Mouse (Mus musculus): ENCODE results near the gene Arhgef10l.

GRCm38 (mm10) chr4:140605247-140605646 lies 60.6 kb downstream of the Arhgef10l start:
- TF ChIP-seq CTCF (IDR thresholded peaks at IDR 0.05; ENCODE audit: low read depth, low read length) (no peak), POLR2A (IDR thresholded peaks at IDR 0.05; ENCODE audit: extremely low read depth, insufficient read depth, low read length) (no peak)

Data from liver, adult 2 months (tissue).